Comparison of ENCODE assay signal across 29 mouse cellular contexts in genomic region chr16:57332301-57332700, GRCm38 (mm10). TPM values are rescaled to one million over a fixed set of nuclear protein-coding genes. Genes with fewer than 3 reads are reported as not detected.
DNase-seq lines count a peak whose midpoint lies in the region; ATAC-seq and TF ChIP-seq lines count a peak whose summit lies in the region.
"Had no signal": no experiment of that assay in that cellular context is flagged by ENCODE, and none has a peak within 500 bp of the region (broad histone marks: within the 10 kb centered on the region; RNA-seq: fewer than 3 reads in every experiment).

No protein-coding gene starts in this region.

- no peak overlapping the region for H3K27ac ChIP-seq in limb, embryonic 13.5 days
- no peak overlapping the region for H3K27ac ChIP-seq in limb, embryonic 10.5 days
- no peak overlapping the region for H3K27ac ChIP-seq in embryonic facial prominence, embryonic 14.5 days (replicated peaks; ENCODE audit: low read depth, low read length)
- no peak overlapping the region for H3K27ac ChIP-seq in lung, postnatal 0 days (ENCODE audit: low read length)
- H3K27ac ChIP-seq: embryonic facial prominence, embryonic 13.5 days; heart, adult 2 months; heart, embryonic 10.5 days; heart, embryonic 13.5 days; hindbrain, embryonic 14.5 days; hindbrain, postnatal 0 days had no signal

- no peaks in the 10 kb centered on the region for H3K36me3 ChIP-seq in limb, embryonic 13.5 days
- H3K36me3 ChIP-seq in limb, embryonic 10.5 days: no peaks in the 10 kb centered on the region
- no peaks in the 10 kb centered on the region for H3K36me3 ChIP-seq in embryonic facial prominence, embryonic 14.5 days (ENCODE audit: control insufficient read depth, insufficient read depth, low read length)
- H3K36me3 ChIP-seq in lung, postnatal 0 days (ENCODE audit: insufficient read depth, low read length): no peaks in the 10 kb centered on the region
- H3K36me3 ChIP-seq: embryonic facial prominence, embryonic 13.5 days; heart, embryonic 10.5 days; heart, embryonic 13.5 days had no signal

- no peak for DNase-seq in limb, embryonic 10.5 days (ENCODE audit: low spot score)
- peak; percentile 72 for DNase-seq in embryonic facial prominence, embryonic 14.5 days (ENCODE audit: low spot score)
- peak; percentile 50 for DNase-seq in fat pad, adult 2 months (ENCODE audit: extremely low read depth, low read depth, low spot score)
- no peak for DNase-seq in cerebellum, postnatal 4 days (ENCODE audit: low spot score in 2 of 2)
- DNase-seq in lung, postnatal 0 days (ENCODE audit: low spot score): no peak
- DNase-seq: adrenal gland, adult 8-10 months; adrenal gland, postnatal 25 days; cerebellum, adult 11-12 months; cerebellum, adult 8-10 months; cerebellum, postnatal 10 days; cerebellum, postnatal 36 days; forebrain, postnatal 0 days; gastrocnemius, adult 2 months; gastrocnemius, postnatal 14 days; heart, adult 2 months; heart, postnatal 14 days; heart, postnatal 4 days had no signal

- ATAC-seq in limb, embryonic 13.5 days (ENCODE audit: low FRiP score, low read depth): peak; percentile 12; the same call in 1 of the 2 replicates
- ATAC-seq in embryonic facial prominence, embryonic 14.5 days (ENCODE audit: low read depth): no peak
- ATAC-seq in lung, postnatal 0 days: no peak
- ATAC-seq: activated CD4-positive, CD25-positive, alpha-beta regulatory T cell, adult 4 months; CD4-positive, CD25-positive, alpha-beta regulatory T cell, adult 4 months; forebrain, embryonic 14.5 days; forebrain, postnatal 0 days; hindbrain, postnatal 0 days; inflammation-experienced regulatory T-cells, adult 6 months had no signal

- no peak overlapping the region for H3K4me3 ChIP-seq in limb, embryonic 13.5 days
- no peak overlapping the region for H3K4me3 ChIP-seq in limb, embryonic 10.5 days
- H3K4me3 ChIP-seq in embryonic facial prominence, embryonic 14.5 days (ENCODE audit: low read depth, low read length): no peak overlapping the region
- H3K4me3 ChIP-seq in lung, postnatal 0 days (ENCODE audit: low read depth, low read length): no peak overlapping the region
- H3K4me3 ChIP-seq: embryonic facial prominence, embryonic 13.5 days; gastrocnemius, adult 2 months; heart, adult 2 months; heart, embryonic 10.5 days; heart, embryonic 13.5 days had no signal

- 61% methylated on average over 7 of the region's 7 CpGs for WGBS in limb, embryonic 13.5 days
- 75% methylated on average over 7 of the region's 7 CpGs for WGBS in limb, embryonic 10.5 days
- 68% methylated on average over 7 of the region's 7 CpGs for WGBS in embryonic facial prominence, embryonic 14.5 days
- 65% methylated on average over 7 of the region's 7 CpGs for WGBS in lung, postnatal 0 days

- no peak for TF ChIP-seq EP300 in lung, postnatal 0 days (IDR thresholded peaks at IDR 0.05)

- no peak for TF ChIP-seq CTCF in lung, postnatal 0 days (IDR thresholded peaks at IDR 0.05)

- H3K27me3 ChIP-seq in limb, embryonic 13.5 days: no peaks in the 10 kb centered on the region
- no peaks in the 10 kb centered on the region for H3K27me3 ChIP-seq in limb, embryonic 10.5 days (ENCODE audit: low read depth, poor library complexity, severe bottlenecking)
- H3K27me3 ChIP-seq in embryonic facial prominence, embryonic 14.5 days (replicated peaks; ENCODE audit: control insufficient read depth, insufficient read depth, low read length): no peaks in the 10 kb centered on the region
- no peaks in the 10 kb centered on the region for H3K27me3 ChIP-seq in lung, postnatal 0 days (replicated peaks; ENCODE audit: insufficient read depth, low read length)
- H3K27me3 ChIP-seq: embryonic facial prominence, embryonic 13.5 days; heart, embryonic 13.5 days had no signal

- 0 out of 2 replicates have a peak overlapping the region, but pooled peaks have one; percentile 3 for H3K4me2 ChIP-seq in limb, embryonic 13.5 days (replicated peaks)
- H3K4me2 ChIP-seq in embryonic facial prominence, embryonic 14.5 days (ENCODE audit: low read depth, low read length): no peak overlapping the region
- H3K4me2 ChIP-seq in lung, postnatal 0 days (replicated peaks; ENCODE audit: low read depth, low read length): no peak overlapping the region
- H3K4me2 ChIP-seq: embryonic facial prominence, embryonic 13.5 days; heart, embryonic 13.5 days; hindbrain, embryonic 14.5 days had no signal

- peaks cover 36% of the 10 kb centered on the region for H3K4me1 ChIP-seq in limb, embryonic 13.5 days
- peaks cover 9% of the 10 kb centered on the region; the same call in 1 of the 2 replicates for H3K4me1 ChIP-seq in limb, embryonic 10.5 days
- H3K4me1 ChIP-seq in embryonic facial prominence, embryonic 14.5 days (ENCODE audit: control insufficient read depth, insufficient read depth, low read length): peaks cover 8% of the 10 kb centered on the region; the same call in 1 of the 2 replicates
- no peaks in the 10 kb centered on the region; the same call in 1 of the 2 replicates for H3K4me1 ChIP-seq in lung, postnatal 0 days (ENCODE audit: insufficient read depth, low read depth, low read length)
- H3K4me1 ChIP-seq: heart, embryonic 10.5 days had no signal

- no peaks in the 10 kb centered on the region for H3K9me3 ChIP-seq in limb, embryonic 13.5 days
- no peaks in the 10 kb centered on the region for H3K9me3 ChIP-seq in limb, embryonic 10.5 days (replicated peaks)
- H3K9me3 ChIP-seq in embryonic facial prominence, embryonic 14.5 days (ENCODE audit: control insufficient read depth, low read length): no peaks in the 10 kb centered on the region
- no peaks in the 10 kb centered on the region for H3K9me3 ChIP-seq in lung, postnatal 0 days (ENCODE audit: low read length)
- H3K9me3 ChIP-seq: embryonic facial prominence, embryonic 13.5 days; heart, embryonic 10.5 days; heart, embryonic 13.5 days had no signal

- H3K9ac ChIP-seq in limb, embryonic 13.5 days: no peak overlapping the region
- H3K9ac ChIP-seq in embryonic facial prominence, embryonic 14.5 days (ENCODE audit: low read depth, low read length): no peak overlapping the region
- no peak overlapping the region for H3K9ac ChIP-seq in lung, postnatal 0 days (replicated peaks; ENCODE audit: low read depth)
- H3K9ac ChIP-seq: embryonic facial prominence, embryonic 13.5 days; forebrain, postnatal 0 days; heart, embryonic 13.5 days; hindbrain, embryonic 14.5 days had no signal

RNA-seq across cellular contexts. Expression of gene Filip1l, which starts 20.6 kb away (rescaled TPM):
- polyA plus RNA-seq in limb, embryonic 13.5 days (2015; fragmentation: Nextera tagmentation; extraction: Ambion mirVana): 31.5 and 37.3 TPM in 2 replicates
- 10.7 and 14.4 TPM in 2 replicates for polyA plus RNA-seq in limb, embryonic 10.5 days (2016; fragmentation: Nextera tagmentation; extraction: Ambion mirVana)
- polyA plus RNA-seq in embryonic facial prominence, embryonic 14.5 days (2014; fragmentation: Nextera tagmentation; extraction: Ambion mirVana): 25.5 and 30.2 TPM in 2 replicates
- 37.7 and 41.6 TPM in 2 replicates for polyA plus RNA-seq in lung, postnatal 0 days (2015; fragmentation: Nextera tagmentation; extraction: Ambion mirVana)

RNA-seq across cellular contexts. Expression of gene Tmem30c, which starts 39.6 kb away (rescaled TPM):
- 0.11 and 0.17 TPM in 2 replicates for polyA plus RNA-seq in limb, embryonic 13.5 days (2015; fragmentation: Nextera tagmentation; extraction: Ambion mirVana)
- 0.10 and 0.19 TPM in 2 replicates for polyA plus RNA-seq in limb, embryonic 10.5 days (2016; fragmentation: Nextera tagmentation; extraction: Ambion mirVana)
- 0.07 TPM in 1 of 2 replicates, not detected in the other for polyA plus RNA-seq in embryonic facial prominence, embryonic 14.5 days (2014; fragmentation: Nextera tagmentation; extraction: Ambion mirVana)
- polyA plus RNA-seq in lung, postnatal 0 days (2015; fragmentation: Nextera tagmentation; extraction: Ambion mirVana): 0.04 TPM in 1 of 2 replicates, not detected in the other
- polyA plus RNA-seq: activated CD4-positive, CD25-positive, alpha-beta regulatory T cell, adult 4 months; C2C12; CD4-positive, CD25-positive, alpha-beta regulatory T cell, adult 4 months; forebrain, embryonic 14.5 days; heart, adult 2 months; heart, embryonic 10.5 days; heart, embryonic 13.5 days; heart, embryonic 16.5 days had no signal

Comparison
In these comparisons a context has a peak if more than half of its experiments do, and no peak if none do; other contexts are left out.
1. DNase-seq: peak in embryonic facial prominence, embryonic 14.5 days (single experiment) and fat pad, adult 2 months (single experiment); none in limb, embryonic 10.5 days (single experiment), cerebellum, postnatal 4 days (0 of 2) and lung, postnatal 0 days (single experiment).